Mouse (Mus musculus) lung, adult 10 weeks (tissue): ENCODE results near the gene Ngef. TPM values are rescaled to one million over a fixed set of nuclear protein-coding genes. Genes with fewer than 3 reads are reported as not detected.

Experiments
- polyA plus RNA-seq: library from polyadenylated mRNA; stranded (reverse); fragments of 350-450 nt; fragmentation: Illumina TruSeq; extraction: RNeasy Lipid Tissue Mini Kit (QIAGEN cat#74804); gene quantifications from one replicate; pipeline ENCODE4 v1.2.3, GENCODE M21; 2014; ENCODE audit warnings: low read depth, low replicate concordance; ENCODE audit not compliant: insufficient read depth

Ngef gene
- polyA plus RNA-seq = 4.7 TPM

GRCm38 (mm10) chr1:87573800-87574215, at the start of gene Ngef:
Gene Ngef (minus strand): TSS chr1:87573870.

GRCm38 (mm10) chr1:87620211-87620668, 46.6 kb upstream of the Ngef start, which contains the start of gene Inpp5d:
Gene Inpp5d (plus strand): TSS chr1:87620312.

GRCm38 (mm10) chr1:87509561-87510165, 64.0 kb downstream of the Ngef start, which contains the start of gene Neu2:
Gene Neu2 (plus strand): TSS chr1:87509889.

GRCm38 (mm10) chr1:87469971-87470370, 103.7 kb downstream of the Ngef start, which contains the start of gene Snorc:
Gene Snorc (plus strand): TSS chr1:87470271.

Other genes with a start within 250 kb of the Ngef start
- 15.7 TPM for gene Gigyf2, start 246.9 kb downstream of the Ngef start, polyA plus RNA-seq
- gene Kcnj13, start 179.1 kb downstream of the Ngef start, polyA plus RNA-seq = 11.0 TPM
- not detected for gene Snorc, start 103.6 kb downstream of the Ngef start, polyA plus RNA-seq
- gene Neu2, start 64.0 kb downstream of the Ngef start, polyA plus RNA-seq = 1.3 TPM
- 14.9 TPM for gene Inpp5d, start 46.4 kb upstream of the Ngef start, polyA plus RNA-seq
- 16.3 TPM for gene Atg16l1, start 182.0 kb upstream of the Ngef start, polyA plus RNA-seq
- gene Sag, start 229.8 kb upstream of the Ngef start, polyA plus RNA-seq = 0.13 TPM